Mouse (Mus musculus): ENCODE measurements around the gene Osbpl3. TPM values are rescaled to one million over a fixed set of nuclear protein-coding genes. Genes with fewer than 3 reads are reported as not detected.

The Osbpl3 gene
- 13.3 and 16.7 TPM in 2 replicates for polyA plus RNA-seq (2014; fragmentation: Nextera tagmentation; extraction: Ambion mirVana)

DNA sequence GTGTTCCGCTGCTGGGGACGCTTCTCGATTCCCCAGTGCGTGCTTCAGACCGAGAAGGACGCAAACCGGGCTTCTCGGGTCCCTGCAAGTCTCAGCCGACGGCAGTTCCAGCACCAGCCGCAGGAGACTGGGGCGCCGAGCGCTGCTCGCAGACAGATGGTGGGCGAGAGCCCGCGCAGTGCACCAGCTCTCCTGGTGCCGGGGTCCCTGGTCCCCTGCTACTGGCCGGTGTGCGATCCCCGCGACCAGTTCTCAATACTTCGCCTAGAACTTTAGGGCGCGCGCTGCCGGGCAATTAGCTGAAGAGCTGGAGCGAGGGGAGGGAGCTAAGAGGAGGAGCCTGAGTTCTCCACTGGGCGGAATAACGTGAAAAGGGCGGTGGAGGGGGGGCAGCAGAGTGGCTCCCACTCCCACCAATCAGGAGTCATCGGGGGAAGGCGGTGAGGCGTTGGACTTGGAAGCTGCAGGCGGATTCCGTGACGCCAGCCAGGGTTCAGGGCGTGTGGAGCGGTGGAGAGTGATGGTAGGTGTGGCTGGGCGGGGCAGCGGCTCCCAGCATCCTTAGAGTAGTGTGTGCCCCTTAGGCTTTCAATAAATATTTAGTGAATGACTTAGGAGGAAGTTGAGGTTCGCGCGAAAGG lies at the start of gene Osbpl3:
Osbpl3 (minus strand) TSS at position 373 of the 641 bp plus-strand sequence.
- WGBS: under 1% methylated on average over 45 of the region's 45 CpGs
- H3K9ac ChIP-seq (replicated peaks; ENCODE audit: low read depth, low read length): peak within 1 kb of the TSS; percentile 69
- H3K4me3 ChIP-seq (ENCODE audit: low read depth, low read length): peak within 1 kb of the TSS; percentile 74
- ATAC-seq (ENCODE audit: insufficient number of reproducible peaks, insufficient read depth, low FRiP score, low read depth): peak; percentile 98
- H3K4me1 ChIP-seq (ENCODE audit: control insufficient read depth, insufficient read depth, low read length): peaks cover 3% of the 10 kb centered on the region; the same call in 1 of the 2 replicates
- H3K36me3 ChIP-seq (ENCODE audit: control insufficient read depth, insufficient read depth, low read length): no peaks in the 10 kb centered on the region
- H3K9me3 ChIP-seq (ENCODE audit: control insufficient read depth, low read depth, low read length): no peaks in the 10 kb centered on the region
- H3K27me3 ChIP-seq (ENCODE audit: control insufficient read depth, insufficient read depth, low read length): no peaks in the 10 kb centered on the region
- peak within 1 kb of the TSS; percentile 76 for H3K27ac ChIP-seq (ENCODE audit: low read length)
- peak within 1 kb of the TSS; percentile 70 for H3K4me2 ChIP-seq (replicated peaks; ENCODE audit: low read depth, low read length)

DNA sequence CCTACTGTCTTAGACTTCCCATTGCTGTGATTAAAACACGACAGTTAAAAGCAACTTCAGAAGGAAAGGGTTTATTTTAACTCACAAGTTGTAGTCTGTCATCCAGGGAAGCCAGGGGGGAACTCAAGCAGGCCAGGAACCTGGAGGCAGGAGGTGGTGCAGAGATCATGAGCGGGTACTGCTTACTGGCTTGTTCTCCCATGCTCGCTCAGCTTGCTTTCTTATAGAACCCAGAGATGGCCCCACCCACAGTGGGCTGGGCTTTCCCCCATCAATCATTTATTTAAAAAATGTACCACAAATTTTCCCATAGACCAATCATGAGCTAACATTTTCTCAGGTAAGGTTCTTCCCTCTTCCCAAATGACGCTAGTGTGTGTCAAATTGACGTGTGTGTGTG lies 49.5 kb upstream of the Osbpl3 start:
- ATAC-seq (ENCODE audit: insufficient number of reproducible peaks, insufficient read depth, low FRiP score, low read depth): no peak
- Histone ChIP-seq H3K4me2 (replicated peaks; ENCODE audit: low read depth, low read length) (no peak overlapping the region), H3K27ac (ENCODE audit: low read length) (no peak overlapping the region), H3K27me3 (ENCODE audit: control insufficient read depth, insufficient read depth, low read length) (no peaks in the 10 kb centered on the region), H3K4me3 (ENCODE audit: low read depth, low read length) (no peak overlapping the region), H3K4me1 (ENCODE audit: control insufficient read depth, insufficient read depth, low read length) (no peaks in the 10 kb centered on the region), H3K36me3 (ENCODE audit: control insufficient read depth, insufficient read depth, low read length) (no peaks in the 10 kb centered on the region), H3K9ac (replicated peaks; ENCODE audit: low read depth, low read length) (no peak overlapping the region), H3K9me3 (ENCODE audit: control insufficient read depth, low read depth, low read length) (no peaks in the 10 kb centered on the region)
- WGBS: 79% methylated on average over 5 of the region's 5 CpGs

DNA sequence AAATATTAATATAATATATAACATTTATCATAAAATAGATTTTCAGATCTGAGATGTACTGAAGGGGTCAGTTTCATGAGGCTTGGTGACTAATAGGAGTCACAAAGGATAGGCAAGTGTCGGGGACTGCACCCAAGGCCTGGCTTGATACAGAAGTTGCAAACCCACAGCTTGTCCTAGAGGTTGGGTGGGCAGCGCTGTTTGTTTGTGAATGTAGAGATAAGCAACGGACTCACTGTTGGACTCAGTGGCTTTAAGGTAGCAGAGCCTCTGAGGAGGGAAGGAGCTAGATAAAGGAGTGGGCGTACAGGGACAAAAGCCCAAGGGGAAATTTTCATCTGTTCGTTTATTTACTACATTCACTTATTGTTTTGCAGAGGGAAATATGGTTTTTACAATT lies 48.7 kb upstream of the Osbpl3 start:
- no peak for ATAC-seq (ENCODE audit: insufficient number of reproducible peaks, insufficient read depth, low FRiP score, low read depth)
- 83% methylated on average over 5 of the region's 5 CpGs for WGBS

DNA sequence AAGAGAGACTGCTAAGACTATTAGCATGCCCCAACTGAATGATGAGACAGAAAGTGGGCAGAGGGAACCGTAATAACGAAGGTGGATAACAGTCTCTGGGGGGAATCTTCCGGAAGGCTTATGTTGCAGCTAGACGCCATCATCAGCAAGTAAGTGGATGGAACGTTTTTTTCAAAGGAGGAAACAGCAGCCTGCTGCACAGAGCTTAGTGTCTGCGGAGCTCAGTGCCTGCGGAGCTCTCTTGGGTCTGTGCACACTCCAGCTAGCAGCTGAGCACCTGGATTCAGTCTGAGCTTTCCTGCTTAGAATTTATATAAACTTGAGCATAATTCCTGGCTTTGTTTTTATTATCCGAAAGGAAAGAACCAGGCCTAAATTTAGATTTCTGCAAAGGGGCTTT lies 47.8 kb upstream of the Osbpl3 start:
- Histone ChIP-seq H3K27me3 (ENCODE audit: control insufficient read depth, insufficient read depth, low read length) (no peaks in the 10 kb centered on the region), H3K27ac (ENCODE audit: low read length) (peak overlapping the region; percentile 72; the same call in 1 of the 2 replicates), H3K9ac (replicated peaks; ENCODE audit: low read depth, low read length) (no peak overlapping the region), H3K4me1 (ENCODE audit: control insufficient read depth, insufficient read depth, low read length) (no peaks in the 10 kb centered on the region), H3K9me3 (ENCODE audit: control insufficient read depth, low read depth, low read length) (no peaks in the 10 kb centered on the region), H3K4me3 (ENCODE audit: low read depth, low read length) (no peak overlapping the region), H3K36me3 (ENCODE audit: control insufficient read depth, insufficient read depth, low read length) (no peaks in the 10 kb centered on the region), H3K4me2 (replicated peaks; ENCODE audit: low read depth, low read length) (no peak overlapping the region)
- 27% methylated on average over 8 of the region's 8 CpGs for WGBS
- no peak for ATAC-seq (ENCODE audit: insufficient number of reproducible peaks, insufficient read depth, low FRiP score, low read depth)

More for the DNA sequence above, 48.7 kb upstream of the Osbpl3 start:
- Histone ChIP-seq H3K4me3 (ENCODE audit: low read depth, low read length) (no peak overlapping the region), H3K4me2 (replicated peaks; ENCODE audit: low read depth, low read length) (no peak overlapping the region), H3K9ac (replicated peaks; ENCODE audit: low read depth, low read length) (no peak overlapping the region), H3K4me1 (ENCODE audit: control insufficient read depth, insufficient read depth, low read length) (no peaks in the 10 kb centered on the region), H3K27ac (ENCODE audit: low read length) (peak overlapping the region; percentile 10; the same call in 1 of the 2 replicates), H3K36me3 (ENCODE audit: control insufficient read depth, insufficient read depth, low read length) (no peaks in the 10 kb centered on the region), H3K9me3 (ENCODE audit: control insufficient read depth, low read depth, low read length) (no peaks in the 10 kb centered on the region), H3K27me3 (ENCODE audit: control insufficient read depth, insufficient read depth, low read length) (no peaks in the 10 kb centered on the region)

DNA sequence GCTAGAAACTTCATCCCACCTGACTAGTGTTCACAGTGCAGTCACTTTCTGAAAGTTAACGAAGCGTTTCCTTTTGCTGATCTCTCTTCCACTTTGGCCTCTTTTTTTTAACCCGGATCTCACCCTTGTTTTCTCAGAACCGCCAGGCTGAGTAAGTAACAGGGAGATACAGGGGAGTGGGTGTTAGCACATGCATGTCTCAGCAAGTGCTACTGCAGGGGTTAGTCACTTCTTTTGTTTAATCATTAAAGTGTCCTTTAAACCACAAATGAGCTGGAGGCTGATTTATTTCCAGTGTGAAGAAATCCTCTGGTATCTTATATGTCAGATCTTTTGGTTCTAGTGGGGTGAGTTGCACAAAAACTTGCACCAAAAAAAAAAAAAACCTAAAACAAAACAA lies 47.0 kb upstream of the Osbpl3 start:
- H3K27ac ChIP-seq (ENCODE audit: low read length): no peak overlapping the region; the same call in 1 of the 2 replicates
- 59% methylated on average over 4 of the region's 4 CpGs for WGBS
- no peak for ATAC-seq (ENCODE audit: insufficient number of reproducible peaks, insufficient read depth, low FRiP score, low read depth)
- H3K9ac ChIP-seq (replicated peaks; ENCODE audit: low read depth, low read length): no peak overlapping the region
- H3K4me1 ChIP-seq (ENCODE audit: control insufficient read depth, insufficient read depth, low read length): no peaks in the 10 kb centered on the region
- H3K27me3 ChIP-seq (ENCODE audit: control insufficient read depth, insufficient read depth, low read length): no peaks in the 10 kb centered on the region
- H3K4me2 ChIP-seq (replicated peaks; ENCODE audit: low read depth, low read length): no peak overlapping the region
- H3K36me3 ChIP-seq (ENCODE audit: control insufficient read depth, insufficient read depth, low read length): no peaks in the 10 kb centered on the region
- no peaks in the 10 kb centered on the region for H3K9me3 ChIP-seq (ENCODE audit: control insufficient read depth, low read depth, low read length)
- H3K4me3 ChIP-seq (ENCODE audit: low read depth, low read length): no peak overlapping the region

DNA sequence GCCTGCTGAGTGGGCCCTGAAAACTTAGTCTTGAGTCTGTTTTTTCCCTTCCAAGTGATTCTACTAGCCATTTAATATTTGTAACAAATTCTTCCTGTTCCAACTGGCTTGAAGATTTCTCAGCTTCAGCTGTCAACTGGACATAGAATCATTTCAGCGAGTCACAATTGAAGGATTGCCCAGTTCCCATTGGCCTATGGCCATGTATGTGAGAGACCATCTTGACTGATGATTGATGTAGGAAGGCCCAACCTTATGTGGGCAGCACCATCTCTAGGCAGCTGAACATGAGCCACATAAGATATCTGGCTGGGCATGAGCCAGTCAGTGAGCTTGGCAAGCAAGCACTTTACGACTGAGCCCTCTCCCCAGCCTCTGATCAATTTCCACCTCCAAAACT lies 42.3 kb upstream of the Osbpl3 start:
- Histone ChIP-seq H3K4me2 (replicated peaks; ENCODE audit: low read depth, low read length) (no peak overlapping the region), H3K9ac (replicated peaks; ENCODE audit: low read depth, low read length) (no peak overlapping the region), H3K4me3 (ENCODE audit: low read depth, low read length) (no peak overlapping the region), H3K9me3 (ENCODE audit: control insufficient read depth, low read depth, low read length) (no peaks in the 10 kb centered on the region), H3K27ac (ENCODE audit: low read length) (no peak overlapping the region), H3K36me3 (ENCODE audit: control insufficient read depth, insufficient read depth, low read length) (no peaks in the 10 kb centered on the region), H3K27me3 (ENCODE audit: control insufficient read depth, insufficient read depth, low read length) (no peaks in the 10 kb centered on the region), H3K4me1 (ENCODE audit: control insufficient read depth, insufficient read depth, low read length) (no peaks in the 10 kb centered on the region)
- ATAC-seq (ENCODE audit: insufficient number of reproducible peaks, insufficient read depth, low FRiP score, low read depth): no peak
- WGBS: 93% methylated on average over 2 of the region's 2 CpGs

DNA sequence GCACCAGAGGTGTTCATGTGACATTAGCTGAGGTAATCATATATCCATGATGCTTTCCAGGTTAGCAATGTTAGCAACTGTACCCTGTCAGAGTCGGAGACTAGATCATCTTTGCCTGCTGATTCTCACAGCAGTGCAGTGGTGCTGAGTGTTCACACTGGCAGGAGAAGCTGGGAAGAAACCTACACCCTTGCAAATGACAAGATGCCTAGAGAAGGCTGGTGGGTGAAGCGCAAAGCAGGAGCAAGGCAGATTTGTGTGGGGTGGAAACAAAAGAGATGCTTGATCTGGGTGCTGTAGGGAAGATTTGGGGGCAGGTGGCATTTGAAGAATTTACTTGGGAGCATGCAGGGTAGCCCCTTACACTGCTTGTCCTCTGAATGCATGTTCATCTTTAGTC lies 34.5 kb upstream of the Osbpl3 start:
- H3K36me3 ChIP-seq (ENCODE audit: control insufficient read depth, insufficient read depth, low read length): no peaks in the 10 kb centered on the region
- H3K27me3 ChIP-seq (ENCODE audit: control insufficient read depth, insufficient read depth, low read length): no peaks in the 10 kb centered on the region
- no peaks in the 10 kb centered on the region for H3K4me1 ChIP-seq (ENCODE audit: control insufficient read depth, insufficient read depth, low read length)
- no peak overlapping the region for H3K4me3 ChIP-seq (ENCODE audit: low read depth, low read length)
- no peak overlapping the region for H3K9ac ChIP-seq (replicated peaks; ENCODE audit: low read depth, low read length)
- H3K27ac ChIP-seq (ENCODE audit: low read length): no peak overlapping the region
- no peak for ATAC-seq (ENCODE audit: insufficient number of reproducible peaks, insufficient read depth, low FRiP score, low read depth)
- no peak overlapping the region for H3K4me2 ChIP-seq (replicated peaks; ENCODE audit: low read depth, low read length)
- H3K9me3 ChIP-seq (ENCODE audit: control insufficient read depth, low read depth, low read length): no peaks in the 10 kb centered on the region
- WGBS: 72% methylated on average over 2 of the region's 2 CpGs

DNA sequence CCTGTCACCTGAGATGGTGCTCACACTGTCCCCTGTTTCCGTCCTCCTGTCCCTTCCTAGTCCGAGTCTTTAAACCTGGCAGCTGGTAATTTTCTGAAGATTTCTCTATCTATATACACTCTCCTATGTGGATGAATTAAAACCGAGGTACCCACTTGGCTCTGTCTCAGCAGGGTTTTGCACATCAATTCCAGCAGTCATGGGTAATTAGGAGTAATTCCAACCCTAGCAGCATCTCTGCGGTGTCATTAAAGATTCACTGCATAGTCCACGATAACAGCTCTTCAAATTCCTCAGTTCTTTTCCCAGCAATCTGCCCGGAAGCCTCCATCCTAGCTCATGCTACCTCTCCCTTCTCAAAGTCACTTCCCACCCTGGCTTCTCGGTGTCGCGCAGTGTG lies 33.4 kb upstream of the Osbpl3 start:
- Histone ChIP-seq H3K4me2 (replicated peaks; ENCODE audit: low read depth, low read length) (no peak overlapping the region), H3K27me3 (ENCODE audit: control insufficient read depth, insufficient read depth, low read length) (no peaks in the 10 kb centered on the region), H3K27ac (ENCODE audit: low read length) (no peak overlapping the region), H3K36me3 (ENCODE audit: control insufficient read depth, insufficient read depth, low read length) (no peaks in the 10 kb centered on the region), H3K4me1 (ENCODE audit: control insufficient read depth, insufficient read depth, low read length) (no peaks in the 10 kb centered on the region), H3K4me3 (ENCODE audit: low read depth, low read length) (no peak overlapping the region), H3K9ac (replicated peaks; ENCODE audit: low read depth, low read length) (no peak overlapping the region), H3K9me3 (ENCODE audit: control insufficient read depth, low read depth, low read length) (no peaks in the 10 kb centered on the region)
- no peak for ATAC-seq (ENCODE audit: insufficient number of reproducible peaks, insufficient read depth, low FRiP score, low read depth)
- WGBS: 67% methylated on average over 9 of the region's 9 CpGs

Measured in stomach, embryonic 14.5 days (tissue).